Mouse (Mus musculus) heart, embryonic 11.5 days (tissue): ENCODE measurements around the gene Zc4h2. TPM values are rescaled to one million over a fixed set of nuclear protein-coding genes. Genes with fewer than 3 reads are reported as not detected.

Experiments used
- ATAC-seq: fragments of 200-750 bp; cut with Nextera tagmentation; replicated peaks from 2 replicates; pipeline ENCODE4 v1.8.0; 2017; ENCODE audit warnings: moderate library complexity; ENCODE audit not compliant: insufficient number of reproducible peaks, low FRiP score, low TSS enrichment
- H3K27ac ChIP-seq: fragments of 300-500 bp; sonication (generic); 2 replicates; pipeline ENCODE4 v1.5.1; 2014; ENCODE audit warnings: mild to moderate bottlenecking, low read depth, low read length
- H3K27me3 ChIP-seq: fragments of 300-500 bp; sonication (generic); 2 replicates; pipeline ENCODE4 v1.6.1; 2014; ENCODE audit warnings: mild to moderate bottlenecking, low read length, mixed read lengths; ENCODE audit not compliant: control insufficient read depth, insufficient read depth
- H3K36me3 ChIP-seq: fragments of 300-500 bp; sonication (generic); 2 replicates; pipeline ENCODE4 v1.6.1; 2014; ENCODE audit warnings: mild to moderate bottlenecking, low read length, moderate library complexity, mixed read lengths; ENCODE audit not compliant: control insufficient read depth, insufficient read depth
- H3K4me1 ChIP-seq: fragments of 300-500 bp; sonication (generic); 2 replicates; pipeline ENCODE4 v1.6.1; 2014; ENCODE audit warnings: low read length; ENCODE audit not compliant: control insufficient read depth, insufficient read depth
- H3K4me2 ChIP-seq: fragments of 300-500 bp; sonication (generic); 2 replicates; pipeline ENCODE4 v1.6.1; 2014; ENCODE audit warnings: mild to moderate bottlenecking, moderate library complexity
- H3K4me3 ChIP-seq: fragments of 300-500 bp; sonication (generic); 2 replicates; pipeline ENCODE4 v1.5.1; 2014; ENCODE audit warnings: low read depth, low read length
- H3K9ac ChIP-seq: fragments of 300-500 bp; sonication (generic); 2 replicates; pipeline ENCODE4 v1.6.1; 2014; ENCODE audit warnings: mild to moderate bottlenecking, low read depth, low read length, moderate library complexity
- H3K9me3 ChIP-seq: fragments of 300-500 bp; sonication (generic); replicated peaks from 2 replicates; pipeline ENCODE4 v1.6.1; 2016; ENCODE audit warnings: low read length; ENCODE audit not compliant: control insufficient read depth
- WGBS: fragments of 180-500 bp; shearing (Covaris S2); extraction: QIAGEN DNeasy Blood & Tissue Kit; methylation state at CpG from one replicate; pipeline ENCODE4 v1.1.7; 2014; ENCODE audit not compliant: insufficient replicate concordance; 5-methylcytosine and 5-hydroxymethylcytosine counted together
- polyA plus RNA-seq: library from polyadenylated mRNA; unstranded; fragments of >200 nt; fragmentation: Nextera tagmentation; extraction: Ambion mirVana; gene quantifications from 2 replicates; pipeline ENCODE4 v1.2.1, GENCODE M21; 2014

Gene Zc4h2
- 11.5 and 13.5 TPM in 2 replicates for polyA plus RNA-seq

DNA sequence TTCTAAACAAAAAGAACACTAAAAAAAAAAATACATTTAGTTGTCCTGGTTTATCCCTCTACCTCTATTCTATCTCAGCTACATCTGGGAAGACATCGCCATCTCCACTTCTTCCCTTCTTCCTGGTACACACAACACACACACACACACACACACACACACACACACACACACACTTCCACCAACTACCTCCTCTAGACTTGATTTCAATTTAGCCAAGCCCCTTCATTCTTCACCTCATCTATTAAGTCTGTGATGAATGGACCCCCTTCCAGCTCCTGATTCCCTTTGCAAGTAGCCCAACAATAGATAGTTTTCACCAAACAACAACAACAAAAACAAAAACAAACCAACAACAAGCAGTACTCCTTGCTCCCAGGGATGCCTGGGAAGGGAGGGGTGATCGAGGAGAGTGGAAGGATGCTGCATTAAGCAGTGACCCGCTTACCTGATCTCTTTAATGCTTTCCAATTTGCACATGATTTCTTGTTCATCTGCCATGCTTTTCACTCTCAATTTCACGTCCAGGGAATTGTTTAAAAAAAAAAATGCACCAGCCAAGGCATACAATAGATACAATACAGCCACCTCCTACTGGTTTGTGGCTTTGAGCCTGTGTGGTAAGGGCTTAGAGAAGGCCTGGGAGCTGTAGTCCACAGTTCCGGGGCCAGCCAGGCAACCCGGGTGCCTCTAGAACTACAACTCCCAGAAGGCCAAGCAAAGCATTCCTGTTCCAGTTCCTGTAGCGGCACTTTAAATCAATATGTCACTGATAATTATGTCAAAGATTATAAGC is at the start of gene Zc4h2:
Gene Zc4h2, minus strand, starts transcription at position 706 of the 796 bp plus-strand sequence.
- Histone ChIP-seq H3K4me2 (peak within 1 kb of the TSS; percentile 52), H3K4me1 (no peaks in the 10 kb centered on the region), H3K9ac (peak within 1 kb of the TSS; percentile 39; the same call in 1 of the 2 replicates), H3K27me3 (no peaks in the 10 kb centered on the region), H3K27ac (no peak within 1 kb of the TSS), H3K9me3 (no peaks in the 10 kb centered on the region), H3K4me3 (peak within 1 kb of the TSS; percentile 49), H3K36me3 (no peaks in the 10 kb centered on the region)
- peak; percentile 89 for ATAC-seq
- 18% methylated on average over 7 of the region's 7 CpGs for WGBS

DNA sequence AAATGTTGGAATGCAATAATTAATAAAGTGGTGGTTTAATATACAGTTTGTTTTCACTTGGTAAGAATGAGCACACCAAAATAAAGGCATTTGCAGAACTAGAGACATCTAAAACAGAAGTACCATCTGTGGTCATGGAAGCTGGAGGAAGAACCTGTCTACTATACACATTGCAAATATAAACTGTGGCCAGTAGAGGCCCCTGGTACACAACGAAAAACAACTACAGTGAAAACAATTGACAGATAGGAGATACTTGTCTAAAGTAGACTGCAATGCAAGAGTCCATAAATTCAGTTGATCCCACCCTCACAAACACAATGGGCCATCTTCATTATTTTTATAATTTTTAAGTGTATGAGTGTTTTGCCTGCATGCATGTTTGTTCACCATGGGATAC is 28.8 kb upstream of the Zc4h2 start:
- no peak overlapping the region for H3K27ac ChIP-seq
- no peak overlapping the region for H3K4me3 ChIP-seq
- 35% methylated on average over 1 of the region's 1 CpGs for WGBS
- no peak overlapping the region for H3K4me2 ChIP-seq
- no peak for ATAC-seq
- H3K9me3 ChIP-seq, result no peaks in the 10 kb centered on the region
- no peaks in the 10 kb centered on the region for H3K4me1 ChIP-seq
- no peak overlapping the region for H3K9ac ChIP-seq
- H3K36me3 ChIP-seq, result no peaks in the 10 kb centered on the region
- H3K27me3 ChIP-seq, result no peaks in the 10 kb centered on the region

DNA sequence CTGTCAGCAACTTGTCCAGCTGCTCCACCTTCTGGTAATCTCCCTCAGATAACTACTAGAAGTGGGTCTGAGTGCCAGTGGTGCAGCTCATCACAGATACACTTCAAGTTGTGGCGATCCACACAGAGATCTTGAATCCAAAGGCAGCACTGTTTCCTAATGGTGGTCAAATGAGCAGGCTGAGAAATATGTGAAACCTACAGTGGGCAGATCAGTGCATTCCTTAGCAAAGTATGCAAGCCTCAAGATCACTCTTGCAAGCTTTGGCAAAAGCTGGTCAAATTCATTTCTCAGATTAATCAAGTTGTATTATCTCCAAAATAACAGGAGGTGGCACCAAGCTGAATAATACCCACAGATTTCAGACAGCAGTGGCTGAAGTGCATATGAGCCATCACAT is 23.9 kb upstream of the Zc4h2 start:
- no peak overlapping the region for H3K4me2 ChIP-seq
- H3K4me1 ChIP-seq, result no peaks in the 10 kb centered on the region
- H3K9me3 ChIP-seq, result no peaks in the 10 kb centered on the region
- no peak overlapping the region for H3K27ac ChIP-seq
- no peak for ATAC-seq
- H3K36me3 ChIP-seq, result no peaks in the 10 kb centered on the region
- no peak overlapping the region for H3K9ac ChIP-seq
- 47% methylated on average over 1 of the region's 1 CpGs for WGBS
- H3K27me3 ChIP-seq, result no peaks in the 10 kb centered on the region
- no peak overlapping the region for H3K4me3 ChIP-seq

DNA sequence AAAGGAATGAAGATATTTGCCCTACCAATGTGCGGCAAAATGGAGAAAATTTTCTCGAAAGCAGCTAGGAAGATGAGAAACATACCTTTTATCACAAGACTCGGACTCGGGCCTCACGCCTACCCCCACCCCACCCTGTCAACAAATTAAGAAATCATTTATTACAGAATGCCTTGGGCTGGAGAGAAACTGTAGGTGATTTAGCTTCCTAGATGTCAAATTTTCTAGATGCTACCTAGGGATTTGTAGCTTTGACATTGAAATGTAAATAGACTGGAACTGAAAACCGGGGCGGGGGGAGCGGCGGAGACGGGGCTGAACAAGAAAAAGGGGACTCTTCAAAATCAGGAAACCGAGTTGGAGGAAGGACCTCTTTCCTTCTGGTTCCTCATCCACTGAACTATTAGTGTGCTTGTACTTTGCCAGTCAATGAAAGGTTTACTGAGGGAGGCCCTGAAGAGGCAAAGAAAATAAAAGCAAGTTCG is 333 bp upstream of the Zc4h2 start:
- no peaks in the 10 kb centered on the region for H3K4me1 ChIP-seq
- peak overlapping the region; percentile 49 for H3K4me3 ChIP-seq
- H3K27me3 ChIP-seq, result no peaks in the 10 kb centered on the region
- no peaks in the 10 kb centered on the region for H3K36me3 ChIP-seq
- no peaks in the 10 kb centered on the region for H3K9me3 ChIP-seq
- ATAC-seq, result no peak
- no peak overlapping the region for H3K27ac ChIP-seq
- H3K9ac ChIP-seq, result peak overlapping the region; percentile 23; the same call in 1 of the 2 replicates
- peak overlapping the region; percentile 42 for H3K4me2 ChIP-seq
- WGBS, result 21% methylated on average over 12 of the region's 12 CpGs

DNA sequence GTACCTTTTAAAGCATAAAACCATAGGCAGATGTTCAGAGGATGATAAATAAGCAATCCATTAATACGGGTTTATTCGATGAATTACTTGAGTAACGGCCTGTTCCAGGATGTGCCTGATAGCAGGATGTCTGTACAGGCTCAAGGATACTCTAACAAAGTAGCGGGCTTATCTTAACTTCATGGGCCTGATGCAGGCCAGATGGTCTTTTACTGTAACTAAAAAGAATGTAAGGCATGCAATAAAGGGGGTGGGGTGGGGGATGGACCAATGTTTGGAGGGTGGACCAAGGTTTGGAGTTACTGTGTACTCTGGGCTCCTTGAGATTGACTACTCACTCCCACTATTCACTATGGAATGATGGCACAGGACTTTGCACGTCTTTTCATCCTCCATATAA is 57.7 kb downstream of the Zc4h2 start:
- H3K9ac ChIP-seq, result no peak overlapping the region
- no peaks in the 10 kb centered on the region for H3K27me3 ChIP-seq
- H3K36me3 ChIP-seq, result no peaks in the 10 kb centered on the region
- WGBS, result 38% methylated on average over 5 of the region's 5 CpGs
- no peak overlapping the region for H3K4me2 ChIP-seq
- ATAC-seq, result peak; percentile 52; the same call in 1 of the 2 replicates
- no peaks in the 10 kb centered on the region for H3K9me3 ChIP-seq
- no peak overlapping the region for H3K4me3 ChIP-seq
- H3K27ac ChIP-seq, result no peak overlapping the region
- no peaks in the 10 kb centered on the region for H3K4me1 ChIP-seq

Other genes starting within 250 kb of the Zc4h2 start
- gene Amer1, start 213.6 kb downstream of the Zc4h2 start, polyA plus RNA-seq, result 6.5 and 7.8 TPM in 2 replicates
- gene Asb12, start 100.5 kb downstream of the Zc4h2 start, polyA plus RNA-seq, result 5.1 and 6.7 TPM in 2 replicates
- gene Pfn5, start 100.4 kb downstream of the Zc4h2 start, polyA plus RNA-seq, result not detected in 2 replicates
- 2.1 and 3.5 TPM in 2 replicates for gene Zc3h12b, start 53.2 kb upstream of the Zc4h2 start, polyA plus RNA-seq